Mouse (Mus musculus) limb, embryonic 14.5 days (tissue): ENCODE data around the gene Gm20388. TPM values are rescaled to one million over a fixed set of nuclear protein-coding genes. Genes with fewer than 3 reads are reported as not detected.

ENCODE experiments used
- ATAC-seq: fragments of 200-750 bp; cut with Nextera tagmentation; 2 replicates; pipeline ENCODE4 v1.8.0; 2017; ENCODE audit warnings: low read depth, moderate number of reproducible peaks, moderate TSS enrichment; ENCODE audit not compliant: low FRiP score
- DNase-seq: peaks from one replicate; pipeline ENCODE4 v3.0.0-alpha.2; 2015; ENCODE audit warnings: low spot score
- H3K27ac ChIP-seq: fragments of 300-500 bp; sonication (generic); replicated peaks from 2 replicates; pipeline ENCODE4 v1.5.1; 2014; ENCODE audit warnings: low read depth, mild to moderate bottlenecking, low read length, moderate library complexity, mixed read lengths
- H3K27me3 ChIP-seq: fragments of 300-500 bp; sonication (generic); 2 replicates; pipeline ENCODE4 v1.6.1; 2014; ENCODE audit warnings: low read length, mixed read lengths; ENCODE audit not compliant: control insufficient read depth, insufficient read depth
- H3K36me3 ChIP-seq: fragments of 300-500 bp; sonication (generic); 2 replicates; pipeline ENCODE4 v1.6.1; 2014; ENCODE audit warnings: mild to moderate bottlenecking, low read length, moderate library complexity, mixed read lengths; ENCODE audit not compliant: control insufficient read depth, insufficient read depth
- H3K4me1 ChIP-seq: fragments of 300-500 bp; sonication (generic); 2 replicates; pipeline ENCODE4 v1.6.1; 2014; ENCODE audit warnings: antibody characterized with exemption, low read length, mixed read lengths; ENCODE audit not compliant: control insufficient read depth, insufficient read depth
- H3K4me2 ChIP-seq: fragments of 300-500 bp; sonication (generic); replicated peaks from 2 replicates; pipeline ENCODE4 v1.6.1; 2014; ENCODE audit warnings: low read depth, mild to moderate bottlenecking, low read length, moderate library complexity; ENCODE audit not compliant: severe bottlenecking
- H3K4me3 ChIP-seq: fragments of 300-500 bp; sonication (generic); replicated peaks from 2 replicates; pipeline ENCODE4 v1.5.1; 2014; ENCODE audit warnings: low read length
- H3K9ac ChIP-seq: fragments of 300-500 bp; sonication (generic); 2 replicates; pipeline ENCODE4 v1.6.1; 2014; ENCODE audit warnings: mild to moderate bottlenecking, low read depth, low read length, moderate library complexity; ENCODE audit not compliant: severe bottlenecking
- H3K9me3 ChIP-seq: fragments of 300-500 bp; sonication (generic); 2 replicates; pipeline ENCODE4 v1.6.1; 2016; ENCODE audit warnings: low read length; ENCODE audit not compliant: control insufficient read depth
- POLR2A ChIP-seq: fragments of 200-500 bp; IDR thresholded peaks from 2 replicates; pipeline ENCODE4 v1.8.0; 2012; ENCODE audit warnings: inconsistent platforms, mild to moderate bottlenecking, moderate library complexity, borderline replicate concordance; ENCODE audit not compliant: insufficient read depth, insufficient read length; ENCODE audit errors: extremely low read depth
- whole genome bisulfite sequencing: fragments of 180-500 bp; shearing (Covaris S2); extraction: QIAGEN DNeasy Blood & Tissue Kit; methylation state at CpG from one replicate; pipeline ENCODE4 v1.1.7; 2014; 5-methylcytosine and 5-hydroxymethylcytosine counted together
- polyA plus RNA-seq, 2 experiments: library from polyadenylated mRNA; depleted of rRNA in 1 of 2; stranded (reverse) in 1 of 2; unstranded in 1 of 2; fragments of >200 nt; fragmentation: Nextera tagmentation in 1 of 2; extraction: Ambion mirVana in 1 of 2; gene quantifications; 2 replicates each; pipeline versions ENCODE4 v1.2.1 to v1.2.3; 2012 to 2014

Gm20388 gene
- polyA plus RNA-seq, 2 experiments, result 1.9 to 49.9 TPM

DNA sequence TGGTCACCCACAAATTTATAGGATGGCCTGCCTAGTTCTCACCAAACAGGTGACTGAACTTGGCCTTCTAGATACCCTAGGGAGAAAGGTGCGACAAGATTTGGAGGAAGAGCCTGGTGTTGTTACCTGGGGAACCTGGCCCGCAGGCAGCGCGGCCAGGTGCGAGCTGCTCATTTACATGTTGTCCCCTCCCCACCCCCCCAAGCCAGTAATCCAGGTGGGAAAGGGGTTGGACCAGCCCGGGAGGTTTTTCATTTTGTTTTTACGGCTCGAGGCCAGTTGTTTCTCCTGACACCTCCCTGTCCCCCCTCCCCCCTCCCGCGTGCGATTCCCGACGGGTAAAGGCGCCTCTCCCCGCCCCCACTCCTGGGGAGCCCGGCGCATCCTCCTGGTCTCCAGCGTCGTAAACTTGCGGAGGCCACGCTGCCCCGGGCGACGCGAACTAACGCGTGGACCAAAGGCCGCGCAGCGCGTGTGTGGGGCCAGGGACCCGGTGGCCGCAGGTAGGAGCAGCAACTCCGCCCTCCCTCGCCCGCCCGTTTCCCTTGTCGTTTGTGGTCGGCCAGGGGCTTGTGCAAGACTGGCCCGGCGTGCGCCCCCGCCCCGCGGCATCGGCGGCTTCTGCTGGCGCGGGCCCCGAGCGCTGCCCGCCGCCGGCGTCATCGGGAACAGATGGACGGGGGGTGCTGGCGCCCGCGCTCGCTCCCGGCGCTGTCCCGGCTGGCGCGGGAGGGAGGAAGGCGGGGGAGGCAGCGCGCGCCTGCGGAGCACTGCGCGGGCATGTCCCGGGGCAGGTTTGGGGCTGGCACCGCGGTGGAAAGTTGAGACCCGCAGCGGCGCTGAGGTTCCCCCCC is 625.0 kb downstream of the Gm20388 start:
- Histone ChIP-seq H3K9me3 (no peaks in the 10 kb centered on the region), H3K4me3 (peak overlapping the region; percentile 55), H3K4me1 (peaks cover 82% of the 10 kb centered on the region), H3K9ac (peak overlapping the region; percentile 51), H3K4me2 (peak overlapping the region; percentile 99), H3K27ac (peak overlapping the region; percentile 50; the same call in 1 of the 2 replicates), H3K36me3 (no peaks in the 10 kb centered on the region), H3K27me3 (no peaks in the 10 kb centered on the region)
- DNase-seq (peak; percentile 45), ATAC-seq (no peak)
- no peak for TF ChIP-seq POLR2A
- 3% methylated on average over 50 of the region's 79 CpGs for WGBS

DNA sequence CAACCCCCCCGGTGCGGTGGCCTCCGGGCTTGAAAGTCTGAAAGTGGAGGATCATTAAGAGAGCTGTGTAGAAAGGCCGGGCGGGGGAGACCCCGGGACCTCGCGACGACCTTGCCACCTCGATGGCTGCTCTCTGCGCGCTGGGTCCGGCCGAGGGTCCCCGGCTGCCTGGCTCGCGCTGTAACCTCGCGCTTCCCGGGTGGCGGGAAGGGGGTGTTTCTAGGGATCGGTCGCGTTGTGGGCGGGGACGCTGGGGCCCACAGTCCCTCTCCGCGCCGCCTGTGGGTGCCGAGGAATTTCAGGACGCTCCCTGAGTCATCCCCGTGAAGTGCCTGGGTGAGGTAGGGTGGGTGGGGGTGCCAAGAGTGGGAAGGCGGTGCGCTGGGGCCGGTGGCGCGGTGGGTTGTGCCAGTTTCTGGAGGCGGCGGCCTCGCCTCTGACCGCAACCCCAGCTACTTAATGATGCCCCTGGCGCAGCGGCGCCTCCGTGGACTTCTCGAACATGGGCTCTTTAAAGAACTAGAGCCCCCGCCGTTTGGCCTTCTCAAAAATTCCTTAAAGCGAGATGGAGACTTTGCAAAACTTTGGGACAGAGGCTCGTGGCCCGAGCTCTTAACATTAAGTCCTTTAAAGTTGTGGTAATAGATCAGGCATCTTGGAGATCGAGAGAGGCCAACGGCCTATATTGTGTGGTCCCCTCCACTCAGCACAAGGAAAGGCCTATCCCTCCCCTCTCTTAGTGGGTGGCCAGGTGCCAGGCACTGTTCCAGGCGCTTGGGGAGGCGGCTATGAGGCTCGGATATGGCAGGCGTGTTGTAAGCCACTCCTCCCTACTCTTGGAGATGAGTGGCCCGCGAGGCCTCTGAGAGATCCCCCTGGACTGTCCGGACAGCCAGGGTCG is 625.9 kb downstream of the Gm20388 start:
- H3K27me3 ChIP-seq, result no peaks in the 10 kb centered on the region
- peak overlapping the region; percentile 55 for H3K4me3 ChIP-seq
- ATAC-seq, result peak; percentile 30
- DNase-seq, result peak; percentile 62
- no peak for TF ChIP-seq POLR2A
- no peaks in the 10 kb centered on the region for H3K9me3 ChIP-seq
- WGBS, result 4% methylated on average over 53 of the region's 61 CpGs
- peak overlapping the region; percentile 99 for H3K4me2 ChIP-seq
- peaks cover 77% of the 10 kb centered on the region for H3K4me1 ChIP-seq
- H3K27ac ChIP-seq, result peak overlapping the region; percentile 73
- H3K36me3 ChIP-seq, result no peaks in the 10 kb centered on the region
- peak overlapping the region; percentile 53 for H3K9ac ChIP-seq

DNA sequence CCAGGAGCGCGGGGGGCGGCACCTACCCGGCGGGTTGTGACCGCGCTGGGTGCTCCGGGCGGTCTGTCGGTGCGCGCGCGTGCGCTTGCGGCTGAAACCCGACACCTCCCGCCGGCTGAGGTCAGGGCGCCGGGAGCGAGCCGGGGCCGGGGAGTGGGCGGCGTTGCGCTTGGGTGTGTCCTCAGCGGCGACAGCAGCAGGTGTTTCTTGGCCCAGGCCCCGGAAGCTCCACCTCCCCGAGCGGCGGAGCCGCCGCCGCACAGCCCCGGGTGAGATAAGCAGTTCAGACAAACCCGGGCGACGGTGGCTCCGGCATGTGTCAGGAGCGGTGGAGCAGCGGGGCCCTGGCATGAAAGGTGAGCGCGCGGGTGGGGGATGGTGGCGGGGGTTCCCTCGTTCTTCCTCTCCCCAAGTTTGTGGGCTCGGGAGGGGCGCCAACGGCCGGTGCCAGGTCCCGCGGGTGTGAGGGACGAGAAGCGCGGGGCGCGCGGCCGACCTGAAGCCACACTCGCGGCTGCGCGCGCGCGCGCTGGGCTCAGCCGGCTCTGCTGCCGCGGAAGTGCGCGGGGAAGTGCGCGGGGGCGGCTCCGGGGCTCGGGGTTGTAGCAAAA is 626.7 kb downstream of the Gm20388 start:
- DNase-seq (peak; percentile 61), ATAC-seq (peak; percentile 13)
- H3K36me3 ChIP-seq, result no peaks in the 10 kb centered on the region
- WGBS, result 0% methylated on average over 43 of the region's 79 CpGs
- peak overlapping the region; percentile 99 for H3K4me2 ChIP-seq
- H3K27me3 ChIP-seq, result no peaks in the 10 kb centered on the region
- H3K27ac ChIP-seq, result peak overlapping the region; percentile 73
- peaks cover 70% of the 10 kb centered on the region for H3K4me1 ChIP-seq
- H3K9ac ChIP-seq, result peak overlapping the region; percentile 53
- peak overlapping the region; percentile 55 for H3K4me3 ChIP-seq
- no peak for TF ChIP-seq POLR2A
- no peaks in the 10 kb centered on the region for H3K9me3 ChIP-seq

DNA sequence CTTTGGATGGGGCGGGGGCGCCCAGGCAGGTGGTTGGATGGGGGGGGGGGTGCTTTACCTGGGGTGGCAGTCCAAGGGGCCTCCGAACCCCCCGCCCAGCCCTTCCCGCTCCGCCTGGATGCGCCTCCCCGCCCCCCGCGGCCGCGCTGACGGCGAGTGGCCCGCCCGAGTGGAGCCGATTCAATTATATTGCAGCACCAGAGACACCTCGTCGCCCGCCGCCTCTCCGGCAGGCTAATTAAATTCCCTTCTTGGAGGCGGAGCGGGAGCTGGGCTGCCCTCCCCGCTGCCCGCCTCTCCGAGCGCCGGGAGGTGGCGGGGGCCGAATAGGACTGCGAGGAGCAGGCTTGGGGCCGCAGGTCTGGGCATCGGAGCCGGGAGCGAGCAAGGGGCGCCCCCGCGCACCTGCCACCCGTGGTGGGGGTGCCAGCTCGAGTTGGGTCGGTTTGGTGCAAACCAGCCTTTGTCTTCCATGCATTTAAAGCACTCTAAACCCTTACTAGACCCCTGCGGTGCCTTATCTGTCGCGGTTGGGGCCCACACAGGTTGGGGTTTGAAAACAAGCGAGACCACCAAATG is 627.3 kb downstream of the Gm20388 start:
- H3K4me2 ChIP-seq, result peak overlapping the region; percentile 99
- DNase-seq (peak; percentile 64), ATAC-seq (no peak)
- no peaks in the 10 kb centered on the region for H3K27me3 ChIP-seq
- peak overlapping the region; percentile 53 for H3K9ac ChIP-seq
- peaks cover 68% of the 10 kb centered on the region for H3K4me1 ChIP-seq
- H3K36me3 ChIP-seq, result no peaks in the 10 kb centered on the region
- WGBS, result under 1% methylated on average over 31 of the region's 46 CpGs
- peak overlapping the region; percentile 55 for H3K4me3 ChIP-seq
- no peak for TF ChIP-seq POLR2A
- H3K27ac ChIP-seq, result peak overlapping the region; percentile 73
- no peaks in the 10 kb centered on the region for H3K9me3 ChIP-seq
